Mouse (Mus musculus): ENCODE data around the gene Zfp300. TPM values are rescaled to one million over a fixed set of nuclear protein-coding genes. Genes with fewer than 3 reads are reported as not detected.

Gene Zfp300
- polyA plus RNA-seq, 1 experiment from 2014 or later = 3.1 TPM

Other genes with a start within 250 kb of the Zfp300 start
- 8.9 and 10.4 TPM in 2 replicates for gene Timp1, start 219.4 kb downstream of the Zfp300 start, polyA plus RNA-seq (2014; fragmentation: Nextera tagmentation; extraction: Ambion mirVana)
- gene Syn1, start 168.5 kb downstream of the Zfp300 start, polyA plus RNA-seq (2014; fragmentation: Nextera tagmentation; extraction: Ambion mirVana) = 12.4 and 12.7 TPM in 2 replicates
- gene Cfp, start 158.0 kb downstream of the Zfp300 start, polyA plus RNA-seq (2014; fragmentation: Nextera tagmentation; extraction: Ambion mirVana) = 2.8 and 3.4 TPM in 2 replicates
- gene Elk1, start 138.9 kb downstream of the Zfp300 start, polyA plus RNA-seq (2014; fragmentation: Nextera tagmentation; extraction: Ambion mirVana) = 7.1 and 9.1 TPM in 2 replicates
- 51.4 and 63.6 TPM in 2 replicates for gene Uxt, start 127.5 kb downstream of the Zfp300 start, polyA plus RNA-seq (2014; fragmentation: Nextera tagmentation; extraction: Ambion mirVana)
- 7.6 and 9.7 TPM in 2 replicates for gene Zfp182, start 27.2 kb downstream of the Zfp300 start, polyA plus RNA-seq (2014; fragmentation: Nextera tagmentation; extraction: Ambion mirVana)
- gene Spaca5, start 21.1 kb downstream of the Zfp300 start, polyA plus RNA-seq (2014; fragmentation: Nextera tagmentation; extraction: Ambion mirVana) = not detected in 2 replicates
- gene Ssxa1, start 26.3 kb upstream of the Zfp300 start, polyA plus RNA-seq (2014; fragmentation: Nextera tagmentation; extraction: Ambion mirVana) = not detected in 2 replicates
- not detected in 2 replicates for gene Gm21876, start 86.1 kb upstream of the Zfp300 start, polyA plus RNA-seq (2014; fragmentation: Nextera tagmentation; extraction: Ambion mirVana)